Mouse (Mus musculus) hindbrain, embryonic 11.5 days (tissue): ENCODE measurements at regions not wholly inside any gene's neighbourhood (a gene's known extent, or its start where the extent isn't known, plus 50 kb on each side); places are given as distances from the start of the nearest gene placed in this dataset.

ENCODE experiments used
- ATAC-seq: fragments of 200-750 bp; cut with Nextera tagmentation; 2 replicates; pipeline ENCODE4 v1.8.0; 2017; ENCODE audit warnings: mild to moderate bottlenecking, moderate TSS enrichment, moderate library complexity; ENCODE audit not compliant: low FRiP score
- DNase-seq: peaks from one replicate; pipeline ENCODE4 v3.0.0-alpha.2; 2015; ENCODE audit warnings: low spot score
- H3K27ac ChIP-seq: fragments of 300-500 bp; sonication (generic); 2 replicates; pipeline ENCODE4 v1.5.1; 2014; ENCODE audit warnings: mild to moderate bottlenecking, low read depth, low read length
- H3K27me3 ChIP-seq: fragments of 300-500 bp; sonication (generic); 2 replicates; pipeline ENCODE4 v1.6.1; 2014; ENCODE audit warnings: mild to moderate bottlenecking, low read length, moderate library complexity, mixed read lengths; ENCODE audit not compliant: control insufficient read depth, insufficient read depth
- H3K36me3 ChIP-seq: fragments of 300-500 bp; sonication (generic); 2 replicates; pipeline ENCODE4 v1.6.1; 2014; ENCODE audit warnings: mild to moderate bottlenecking, low read length, moderate library complexity, mixed read lengths; ENCODE audit not compliant: control insufficient read depth, insufficient read depth
- H3K4me1 ChIP-seq: fragments of 300-500 bp; sonication (generic); replicated peaks from 2 replicates; pipeline ENCODE4 v1.6.1; 2014; ENCODE audit warnings: low read length, mixed read lengths; ENCODE audit not compliant: control insufficient read depth, insufficient read depth
- H3K4me2 ChIP-seq: fragments of 300-500 bp; sonication (generic); replicated peaks from 2 replicates; pipeline ENCODE4 v1.6.1; 2014; ENCODE audit warnings: mild to moderate bottlenecking, low read depth, low read length
- H3K4me3 ChIP-seq: fragments of 300-500 bp; sonication (generic); 2 replicates; pipeline ENCODE4 v1.5.1; 2014; ENCODE audit warnings: low read depth, low read length
- H3K9ac ChIP-seq: fragments of 300-500 bp; sonication (generic); 2 replicates; pipeline ENCODE4 v1.6.1; 2014; ENCODE audit warnings: low read depth, low read length
- H3K9me3 ChIP-seq: fragments of 300-500 bp; sonication (generic); 2 replicates; pipeline ENCODE4 v1.6.1; 2016; ENCODE audit warnings: low read length; ENCODE audit not compliant: control insufficient read depth
- WGBS: fragments of 180-500 bp; shearing (Covaris S2); extraction: QIAGEN DNeasy Blood & Tissue Kit; methylation state at CpG from one replicate; pipeline ENCODE4 v1.1.7; 2014; 5-methylcytosine and 5-hydroxymethylcytosine counted together

GRCm38 (mm10) chr13:39278101-39278500 is 317.4 kb upstream of the Slc35b3 start:
- no peak overlapping the region for H3K4me3 ChIP-seq
- DNase-seq = no peak
- no peak overlapping the region for H3K4me2 ChIP-seq
- ATAC-seq = no peak
- no peaks in the 10 kb centered on the region for H3K4me1 ChIP-seq
- H3K27me3 ChIP-seq = no peaks in the 10 kb centered on the region
- WGBS = 88% methylated on average over 1 of the region's 1 CpGs
- no peak overlapping the region for H3K27ac ChIP-seq
- no peak overlapping the region for H3K9ac ChIP-seq
- H3K36me3 ChIP-seq = no peaks in the 10 kb centered on the region
- H3K9me3 ChIP-seq = no peaks in the 10 kb centered on the region

DNA sequence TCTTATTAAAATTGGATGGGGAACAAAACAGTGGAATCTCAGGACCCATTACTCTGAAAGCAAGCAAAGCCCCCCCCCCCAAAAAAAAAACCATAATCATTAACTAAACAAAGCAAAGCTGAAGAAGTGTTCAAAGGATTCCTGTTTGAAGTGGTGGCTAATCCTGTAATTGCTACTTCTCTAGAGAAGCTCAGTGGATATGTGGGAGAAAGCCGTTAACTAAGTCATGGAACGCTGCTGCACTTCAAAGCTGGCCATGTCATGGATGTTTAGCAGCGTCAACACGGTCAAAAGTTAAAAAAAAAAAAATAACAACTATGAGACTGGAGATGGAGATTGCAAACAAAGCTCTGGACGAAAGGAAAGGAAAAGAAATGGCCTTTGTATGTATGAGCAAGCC is 305.3 kb upstream of the Slc35b3 start:
- no peaks in the 10 kb centered on the region for H3K4me1 ChIP-seq
- H3K36me3 ChIP-seq = no peaks in the 10 kb centered on the region
- H3K9ac ChIP-seq = no peak overlapping the region
- ATAC-seq (no peak), DNase-seq (no peak)
- no peak overlapping the region for H3K4me2 ChIP-seq
- no peak overlapping the region for H3K4me3 ChIP-seq
- no peaks in the 10 kb centered on the region for H3K27me3 ChIP-seq
- WGBS = 59% methylated on average over 5 of the region's 5 CpGs
- no peak overlapping the region for H3K27ac ChIP-seq
- no peaks in the 10 kb centered on the region for H3K9me3 ChIP-seq

GRCm38 (mm10) chr13:39256708-39257107 is 296.0 kb upstream of the Slc35b3 start:
- 52% methylated on average over 3 of the region's 3 CpGs for WGBS
- H3K4me1 ChIP-seq = no peaks in the 10 kb centered on the region
- no peaks in the 10 kb centered on the region for H3K9me3 ChIP-seq
- ATAC-seq = no peak
- H3K27ac ChIP-seq = no peak overlapping the region
- H3K36me3 ChIP-seq = no peaks in the 10 kb centered on the region
- H3K27me3 ChIP-seq = no peaks in the 10 kb centered on the region
- DNase-seq = no peak
- no peak overlapping the region for H3K4me2 ChIP-seq
- no peak overlapping the region for H3K9ac ChIP-seq
- no peak overlapping the region for H3K4me3 ChIP-seq

- Histone ChIP-seq H3K36me3 (no peaks in the 10 kb centered on the region), H3K4me1 (no peaks in the 10 kb centered on the region), H3K4me2 (no peak overlapping the region), H3K4me3 (no peak overlapping the region), H3K9ac (no peak overlapping the region), H3K27me3 (no peaks in the 10 kb centered on the region), H3K9me3 (no peaks in the 10 kb centered on the region), H3K27ac (no peak overlapping the region)
- ATAC-seq (no peak), DNase-seq (no peak)
- WGBS = 76% methylated on average over 3 of the region's 3 CpGs
Measured at GRCm38 (mm10) chr13:39255338-39255737, 294.7 kb upstream of the Slc35b3 start.

- Histone ChIP-seq H3K4me1 (no peaks in the 10 kb centered on the region), H3K27me3 (no peaks in the 10 kb centered on the region), H3K9ac (no peak overlapping the region), H3K4me2 (no peak overlapping the region), H3K4me3 (no peak overlapping the region), H3K36me3 (no peaks in the 10 kb centered on the region), H3K27ac (no peak overlapping the region), H3K9me3 (no peaks in the 10 kb centered on the region)
- 90% methylated on average over 3 of the region's 3 CpGs for WGBS
- DNase-seq = no peak
- ATAC-seq = no peak
Measured at GRCm38 (mm10) chr13:39252591-39252990, 291.9 kb upstream of the Slc35b3 start.

GRCm38 (mm10) chr13:39250096-39250495 is 289.4 kb upstream of the Slc35b3 start:
- Histone ChIP-seq H3K36me3 (no peaks in the 10 kb centered on the region), H3K4me1 (no peaks in the 10 kb centered on the region), H3K9ac (no peak overlapping the region), H3K27ac (no peak overlapping the region), H3K9me3 (no peaks in the 10 kb centered on the region), H3K27me3 (no peaks in the 10 kb centered on the region), H3K4me2 (no peak overlapping the region), H3K4me3 (no peak overlapping the region)
- no peak for DNase-seq
- no peak for ATAC-seq
- 76% methylated on average over 4 of the region's 4 CpGs for WGBS

DNA sequence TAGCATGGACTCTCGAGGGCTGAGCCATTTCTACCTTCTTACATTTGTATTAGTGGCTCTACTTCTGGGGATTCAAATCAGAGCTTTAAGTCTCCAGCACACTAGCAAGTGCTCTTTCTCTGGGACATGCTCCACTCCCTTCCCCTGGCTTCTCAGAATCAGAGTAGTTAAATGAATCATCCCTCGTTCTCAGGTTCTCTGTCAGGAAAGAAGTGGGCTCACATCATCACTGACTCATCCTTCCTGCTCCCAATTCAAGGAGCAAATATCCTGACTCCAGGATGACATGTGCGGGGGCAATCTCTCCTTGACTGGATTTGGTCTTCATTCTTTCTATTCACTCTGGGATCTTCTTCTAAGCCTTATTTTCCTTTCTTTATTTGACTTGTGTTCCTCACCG is 266.2 kb upstream of the Slc35b3 start:
- H3K27ac ChIP-seq = no peak overlapping the region
- no peak overlapping the region for H3K4me3 ChIP-seq
- H3K9ac ChIP-seq = no peak overlapping the region
- H3K36me3 ChIP-seq = no peaks in the 10 kb centered on the region
- no peak overlapping the region for H3K4me2 ChIP-seq
- WGBS = 85% methylated on average over 4 of the region's 4 CpGs
- no peaks in the 10 kb centered on the region for H3K4me1 ChIP-seq
- no peaks in the 10 kb centered on the region for H3K9me3 ChIP-seq
- no peak for DNase-seq
- H3K27me3 ChIP-seq = no peaks in the 10 kb centered on the region
- ATAC-seq = no peak

- no peak overlapping the region for H3K4me2 ChIP-seq
- DNase-seq (no peak), ATAC-seq (no peak)
- no peak overlapping the region for H3K27ac ChIP-seq
- no peaks in the 10 kb centered on the region for H3K36me3 ChIP-seq
- H3K9me3 ChIP-seq = no peaks in the 10 kb centered on the region
- WGBS = 81% methylated on average over 6 of the region's 6 CpGs
- H3K27me3 ChIP-seq = no peaks in the 10 kb centered on the region
- H3K4me1 ChIP-seq = no peaks in the 10 kb centered on the region
- H3K9ac ChIP-seq = no peak overlapping the region
- no peak overlapping the region for H3K4me3 ChIP-seq
Measured at GRCm38 (mm10) chr13:39225651-39226050, 265.0 kb upstream of the Slc35b3 start.

GRCm38 (mm10) chr13:39211076-39211475 is 250.4 kb upstream of the Slc35b3 start:
- no peaks in the 10 kb centered on the region for H3K27me3 ChIP-seq
- H3K9ac ChIP-seq = no peak overlapping the region
- no peaks in the 10 kb centered on the region for H3K4me1 ChIP-seq
- 83% methylated on average over 8 of the region's 8 CpGs for WGBS
- H3K4me3 ChIP-seq = no peak overlapping the region
- H3K27ac ChIP-seq = no peak overlapping the region
- no peak overlapping the region for H3K4me2 ChIP-seq
- H3K9me3 ChIP-seq = no peaks in the 10 kb centered on the region
- no peak for DNase-seq
- no peak for ATAC-seq
- no peaks in the 10 kb centered on the region for H3K36me3 ChIP-seq
